Mouse (Mus musculus) myocyte (in vitro differentiated cells): Measurements from ENCODE around the gene Actl6b.

Experiments used
- CEBPB ChIP-seq: IDR thresholded peaks from 2 replicates; pipeline ENCODE4 v1.6.1; 2011; ENCODE audit warnings: mild to moderate bottlenecking, moderate library complexity; ENCODE audit not compliant: poor library complexity, insufficient read depth, severe bottlenecking
- E2F4 ChIP-seq: IDR thresholded peaks from one replicate; pipeline ENCODE4 v1.6.1; 2011; ENCODE audit warnings: mild to moderate bottlenecking, control low read depth, moderate library complexity; ENCODE audit not compliant: insufficient read depth
- MAX ChIP-seq: IDR thresholded peaks from one replicate; pipeline ENCODE4 v1.6.1; 2011; ENCODE audit warnings: low read depth, mild to moderate bottlenecking, control low read depth
- MYOD1 ChIP-seq, 3 experiments: IDR thresholded peaks; one replicate each; pipeline ENCODE4 v1.6.1; 2011; ENCODE audit warnings: control low read depth in 2 of 3, low read depth in 2 of 3, mild to moderate bottlenecking in 2 of 3, moderate library complexity in 1 of 3; ENCODE audit not compliant: insufficient read length in 2 of 3, control insufficient read depth in 1 of 3
- MYOG ChIP-seq, 3 experiments: IDR thresholded peaks; one replicate each; pipeline ENCODE4 v1.6.1; 2011; ENCODE audit warnings: control low read depth in 2 of 3, low read depth in 2 of 3, mild to moderate bottlenecking in 2 of 3; ENCODE audit not compliant: insufficient read length in 2 of 3, control insufficient read depth in 1 of 3, insufficient read depth in 1 of 3
- POLR2A ChIP-seq: IDR thresholded peaks from one replicate; pipeline ENCODE4 v1.6.1; 2011; ENCODE audit warnings: low read depth, mild to moderate bottlenecking, control low read depth, moderate library complexity; ENCODE audit not compliant: insufficient read length
- POLR2AphosphoS2 ChIP-seq: IDR thresholded peaks from one replicate; pipeline ENCODE4 v1.6.1; 2011; ENCODE audit warnings: low read depth, control low read depth; ENCODE audit not compliant: insufficient read length
- REST ChIP-seq: IDR thresholded peaks from one replicate; pipeline ENCODE4 v1.6.1; 2011; ENCODE audit warnings: mild to moderate bottlenecking, control low read depth, moderate library complexity; ENCODE audit not compliant: insufficient read depth, insufficient read length
- USF1 ChIP-seq: IDR thresholded peaks from one replicate; pipeline ENCODE4 v1.6.1; 2011; ENCODE audit warnings: low read depth, mild to moderate bottlenecking, control low read depth, moderate library complexity

DNA sequence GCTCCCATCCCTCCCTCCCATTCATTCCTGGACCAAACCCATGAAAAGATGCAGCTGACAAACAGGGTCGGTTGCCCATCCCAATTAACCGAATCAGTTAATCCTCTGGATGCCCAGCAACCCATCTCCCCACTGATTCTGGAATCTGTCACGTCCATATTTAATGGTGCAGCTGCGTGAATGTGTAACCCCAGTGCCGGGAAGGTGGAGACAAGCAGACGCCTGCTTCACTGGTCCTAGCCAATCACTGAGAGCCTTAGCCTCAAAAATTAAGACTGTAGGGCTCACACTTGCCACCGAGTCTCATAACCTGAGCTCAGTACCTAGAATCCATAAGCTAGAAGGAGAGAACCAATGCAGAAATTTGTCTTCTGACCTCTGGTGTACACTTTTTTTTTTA, 42.6 kb downstream of the Actl6b start:
- TF ChIP-seq MAX (no peak), POLR2A (no peak), CEBPB (no peak), MYOG (IDR thresholded peaks at IDR 0.05; ENCODE audit: control insufficient read depth in 1 of 3, insufficient read depth in 1 of 3, insufficient read length in 2 of 3, low read depth in 2 of 3) (no peak), USF1 (no peak), E2F4 (no peak), MYOD1 (IDR thresholded peaks at IDR 0.05; ENCODE audit: control insufficient read depth in 1 of 3, insufficient read length in 2 of 3, low read depth in 2 of 3) (no peak), REST (no peak), POLR2AphosphoS2 (no peak)
